Mouse (Mus musculus) liver (tissue): Measurements from ENCODE around the gene Eif3l.
"Not testable (repeated sequence)": the region's sequence is repeated elsewhere in the genome, so short reads cannot be mapped to it uniquely, and the experiment has no call there.

Experiments
- DNase-seq: peaks from one replicate; pipeline ENCODE4 v3.0.0-alpha.2; 2020; ENCODE audit warnings: mixed read lengths

The Eif3l gene

DNA sequence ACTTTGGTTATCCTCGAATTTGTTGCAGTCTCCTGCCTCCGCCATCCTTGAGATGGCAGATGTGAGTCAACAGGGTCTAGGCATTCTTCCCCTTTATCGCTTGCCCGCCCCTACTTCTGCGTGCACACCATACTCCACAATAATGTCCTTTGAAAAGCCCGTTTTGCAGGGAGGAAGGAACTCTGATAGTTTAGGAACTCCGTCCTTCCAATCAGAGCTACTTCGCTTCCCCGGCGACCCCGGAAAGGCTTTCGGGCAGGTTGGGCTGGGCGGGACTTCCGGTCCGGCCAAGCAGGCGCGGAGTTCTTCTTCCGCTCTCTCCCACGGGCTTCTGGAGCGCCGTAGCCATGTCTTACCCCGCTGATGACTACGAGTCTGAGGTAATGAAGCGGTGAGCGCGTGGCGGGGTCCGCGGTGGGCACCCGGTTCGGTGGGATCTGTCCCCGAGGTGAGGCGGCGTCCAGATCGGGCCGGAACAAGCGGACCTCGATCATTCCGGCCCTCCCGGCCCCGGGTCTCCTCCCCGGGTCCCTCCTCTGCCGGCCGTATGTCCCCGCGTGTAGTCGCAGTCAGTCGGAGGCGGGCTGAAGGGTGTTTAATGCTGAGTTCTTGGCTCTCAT, at the start of gene Eif3l:
Eif3l (plus strand) TSS at position 267 of the 620 bp plus-strand sequence.
- peak; percentile 91 for DNase-seq

DNA sequence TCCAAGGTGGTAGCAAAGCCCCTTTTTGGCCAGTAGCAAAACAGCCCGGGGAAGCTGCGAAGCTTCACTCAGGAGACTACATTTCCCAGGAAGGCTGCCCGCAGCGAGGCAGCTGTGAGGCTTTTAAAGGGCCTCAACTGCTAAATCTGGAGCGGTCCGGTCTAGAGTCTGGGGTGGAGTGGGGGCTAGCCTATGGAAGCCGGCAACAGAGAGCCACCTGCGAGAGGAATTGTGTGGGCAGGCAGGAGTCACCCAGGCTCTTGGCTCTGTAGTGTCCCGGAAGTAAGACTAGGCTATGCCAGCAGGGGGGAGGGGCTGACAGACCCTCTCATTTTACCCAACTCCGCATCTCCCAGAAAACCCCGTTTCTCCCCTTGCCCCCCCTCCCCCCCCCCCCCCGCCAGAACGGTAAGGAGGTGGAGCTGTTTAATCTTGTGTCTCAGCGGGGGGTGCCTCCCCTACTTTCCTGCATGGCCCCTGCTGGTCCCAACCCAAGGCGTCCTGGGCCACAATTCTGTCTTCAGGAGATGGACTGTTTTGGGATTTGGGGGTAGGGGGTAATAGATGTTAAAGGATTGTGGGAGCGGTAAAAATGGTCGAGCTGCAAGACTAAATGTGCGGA, 49.2 kb upstream of the Eif3l start:
- no peak for DNase-seq

DNA sequence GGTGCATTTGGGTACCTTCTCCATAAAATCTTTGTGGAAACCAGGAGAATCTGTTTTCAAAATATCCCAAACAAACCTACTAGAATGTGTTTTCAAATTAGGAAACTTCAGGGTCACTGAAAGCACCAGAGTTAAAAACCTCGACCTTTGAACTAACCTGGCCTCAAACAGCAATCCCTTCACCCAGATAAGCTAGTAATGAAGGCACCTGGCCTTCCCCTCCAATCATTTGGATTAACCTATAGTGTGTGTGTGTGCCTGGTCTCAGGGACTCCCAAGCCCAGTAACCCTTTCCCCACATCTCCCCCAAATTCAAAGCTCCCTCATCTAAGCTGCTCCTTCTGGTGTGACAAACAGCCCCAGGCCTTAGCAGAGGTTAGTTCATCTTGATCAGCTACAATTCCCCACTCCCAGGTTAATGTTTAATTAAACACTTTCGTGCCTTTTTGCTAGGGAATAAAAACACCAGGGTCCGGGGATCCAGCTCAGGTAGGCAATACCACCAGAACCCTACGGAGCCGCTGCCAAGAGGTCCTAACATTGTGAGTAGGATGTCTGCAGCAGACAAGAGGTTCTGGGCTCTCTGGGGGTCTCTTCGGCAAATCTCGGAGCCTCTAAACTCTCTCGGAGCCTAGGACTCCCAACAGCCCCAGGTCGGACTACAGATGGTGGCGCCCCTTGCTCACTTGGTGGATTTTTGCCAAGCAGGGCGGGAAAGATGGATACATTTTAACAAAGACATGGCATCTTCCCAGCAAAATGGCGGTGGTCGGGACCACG, 48.3 kb upstream of the Eif3l start:
- no peak for DNase-seq

DNA sequence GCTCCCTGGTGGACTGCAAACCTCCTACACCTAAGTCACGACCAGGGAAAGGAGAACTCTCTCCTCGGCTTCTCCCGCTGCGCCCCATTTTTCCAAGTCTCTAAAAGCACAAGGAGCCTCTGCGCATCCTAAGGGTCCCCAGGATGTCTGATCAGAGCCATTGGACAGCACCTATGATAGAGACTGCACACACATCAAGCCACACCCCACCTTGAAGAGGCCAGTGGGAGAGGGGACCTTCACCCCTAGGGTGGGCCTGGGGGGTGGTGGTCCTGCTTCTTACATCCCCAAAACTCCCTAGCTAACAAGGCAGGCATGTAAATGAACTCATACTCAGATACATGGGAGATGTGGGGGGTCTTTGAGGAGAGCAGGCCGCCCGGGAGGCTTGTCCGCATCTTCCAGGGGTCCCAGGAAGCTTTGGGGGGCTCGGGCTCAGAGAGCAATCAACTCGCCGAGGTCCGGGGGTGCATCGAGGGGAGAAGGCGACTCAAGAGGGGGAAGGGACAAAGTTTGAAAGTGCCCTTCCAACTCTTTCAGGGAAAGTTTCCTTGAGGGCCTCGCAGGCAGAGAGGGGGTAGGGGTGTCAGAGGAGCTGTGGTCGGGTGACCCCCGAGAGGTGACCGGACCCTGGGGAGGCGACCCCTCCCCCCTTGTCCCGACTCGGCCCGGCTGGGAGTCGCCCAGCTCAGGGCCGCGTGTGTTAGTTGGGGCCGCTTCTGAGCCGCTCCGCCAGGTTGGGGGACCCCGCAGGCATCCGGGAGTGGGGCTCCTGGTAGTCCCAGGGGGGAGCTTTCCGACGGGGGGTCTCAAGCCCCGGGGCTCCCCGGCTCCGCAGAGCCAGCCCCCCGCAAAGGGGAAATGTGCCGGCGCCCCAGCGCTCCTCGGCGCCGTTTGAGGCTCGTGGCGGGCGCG, 47.4 kb upstream of the Eif3l start:
- DNase-seq = peak; percentile 28

DNA sequence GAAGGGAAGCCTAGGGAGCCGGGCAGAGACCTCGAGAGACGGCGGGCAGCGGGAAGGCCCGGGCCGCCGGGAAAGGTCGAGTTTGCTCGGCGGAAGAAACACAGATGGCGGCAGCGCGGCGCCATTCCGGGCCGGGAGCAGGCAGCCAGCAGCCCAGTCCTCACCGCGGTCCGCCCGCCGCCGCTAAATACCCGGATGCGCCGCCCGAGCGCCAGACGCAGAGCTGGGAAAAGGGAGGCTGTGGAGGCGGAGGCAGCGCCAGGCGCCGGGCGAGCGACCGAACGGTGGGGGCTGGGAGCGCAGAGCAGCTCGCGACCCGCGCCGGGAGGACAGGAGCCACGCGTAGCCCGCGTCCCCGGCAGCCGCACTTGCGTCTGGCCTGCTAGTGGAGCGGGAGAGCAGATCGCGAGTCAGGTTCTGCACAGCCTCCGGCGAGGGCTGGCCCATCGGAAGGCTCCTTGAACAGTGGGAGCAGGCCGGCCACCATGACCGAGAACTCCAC, 46.7 kb upstream of the Eif3l start, which contains the start of gene H1f0:
H1f0 (plus strand) TSS at position 214 of the 502 bp plus-strand sequence.
- peak; percentile 85 for DNase-seq

DNA sequence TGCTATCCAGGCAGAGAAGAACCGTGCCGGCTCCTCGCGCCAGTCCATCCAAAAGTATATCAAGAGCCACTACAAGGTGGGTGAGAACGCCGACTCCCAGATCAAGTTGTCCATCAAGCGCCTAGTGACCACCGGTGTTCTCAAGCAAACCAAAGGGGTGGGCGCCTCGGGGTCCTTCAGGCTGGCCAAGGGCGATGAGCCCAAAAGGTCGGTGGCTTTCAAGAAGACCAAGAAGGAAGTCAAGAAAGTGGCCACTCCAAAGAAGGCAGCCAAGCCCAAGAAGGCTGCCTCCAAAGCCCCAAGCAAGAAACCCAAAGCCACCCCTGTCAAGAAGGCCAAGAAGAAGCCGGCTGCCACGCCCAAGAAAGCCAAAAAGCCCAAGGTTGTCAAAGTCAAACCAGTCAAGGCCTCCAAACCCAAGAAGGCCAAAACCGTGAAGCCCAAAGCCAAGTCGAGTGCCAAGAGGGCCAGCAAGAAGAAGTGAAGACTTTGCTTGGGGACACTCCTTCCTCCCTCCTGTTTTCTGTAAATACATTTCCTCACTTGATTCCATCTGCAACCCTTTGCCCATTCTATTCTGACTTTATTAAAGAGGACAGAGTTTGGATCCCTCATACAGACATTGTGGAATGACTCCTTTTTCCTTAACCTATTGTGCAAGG, 46.0 kb upstream of the Eif3l start:
- no peak for DNase-seq

DNA sequence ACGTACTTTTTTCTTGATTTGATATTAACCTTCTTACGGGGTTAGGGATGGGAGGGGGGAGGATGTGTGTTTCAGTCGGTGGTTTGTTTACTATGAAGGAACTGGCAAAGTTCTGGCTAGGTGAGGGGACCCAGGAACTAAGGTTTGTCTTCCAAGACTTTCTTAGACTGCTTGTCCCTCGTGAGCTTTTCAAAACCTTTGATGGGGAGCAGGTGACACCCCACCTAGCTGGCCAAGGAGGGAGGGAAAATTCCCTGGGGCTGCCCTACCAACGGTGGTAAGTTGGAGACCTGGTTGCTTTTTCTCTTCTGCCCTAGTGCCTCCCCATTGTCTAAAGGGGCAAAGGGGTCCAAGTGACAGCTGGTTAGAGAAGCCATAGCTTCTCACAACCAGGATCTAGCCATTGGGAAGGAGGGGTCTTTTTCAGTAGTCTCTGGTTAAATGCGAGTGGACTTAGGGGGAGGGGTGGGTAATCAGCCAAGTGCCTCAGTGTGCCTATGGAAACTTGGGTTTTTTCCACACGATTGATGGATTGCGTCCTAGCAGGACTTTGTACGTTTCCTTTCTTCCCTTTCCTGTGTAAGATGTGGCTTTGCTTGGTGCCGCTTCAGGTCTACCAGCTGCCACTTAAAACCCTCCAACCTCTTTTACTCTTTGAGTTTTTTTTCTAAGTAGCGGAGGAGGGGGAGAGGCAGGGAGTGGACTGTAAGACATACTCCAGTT, 45.3 kb upstream of the Eif3l start:
- no peak for DNase-seq

DNA sequence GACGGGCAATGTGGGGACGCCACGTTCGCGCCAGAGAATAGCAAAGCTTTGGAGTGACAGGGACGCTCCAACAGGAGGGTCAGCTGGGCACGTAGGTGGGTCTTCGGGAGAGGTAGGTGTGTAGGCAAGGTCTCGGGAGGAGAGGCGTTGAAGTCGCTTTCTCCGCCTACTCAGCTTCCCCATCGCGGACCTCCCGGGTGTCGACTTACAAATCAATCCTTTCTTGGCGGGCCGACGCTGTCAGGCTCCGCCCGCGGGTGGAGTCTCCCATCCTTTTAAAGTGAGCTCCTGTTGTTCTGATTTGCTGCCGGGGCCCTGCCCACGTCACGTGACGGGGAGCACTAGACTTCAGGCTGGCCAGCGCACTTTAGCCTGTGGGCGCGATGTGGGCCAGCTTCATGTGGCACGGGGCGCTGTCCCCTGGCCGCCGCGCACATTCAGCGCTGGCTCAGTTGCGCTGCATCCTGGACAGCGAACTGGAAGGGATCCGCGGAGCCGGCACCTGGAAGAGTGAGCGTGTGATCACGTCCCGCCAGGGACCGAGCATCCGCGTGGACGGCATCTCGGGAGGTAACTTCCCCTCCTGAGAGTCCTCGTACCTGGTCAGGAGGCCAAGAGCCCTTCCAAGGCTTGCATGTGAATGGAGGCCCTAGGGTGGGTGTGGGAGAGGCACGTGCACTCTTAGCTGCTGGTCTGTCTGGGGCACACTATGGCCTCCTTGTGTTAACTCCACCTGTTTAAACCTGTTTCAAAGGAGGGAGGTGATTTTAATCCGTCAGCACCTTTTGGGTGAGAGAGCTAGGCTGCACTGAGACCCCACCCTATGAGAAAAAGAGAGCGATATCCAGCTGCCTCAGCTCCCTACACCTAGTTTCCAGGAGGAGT, 44.2 kb upstream of the Eif3l start:
- peak; percentile 88 for DNase-seq

DNA sequence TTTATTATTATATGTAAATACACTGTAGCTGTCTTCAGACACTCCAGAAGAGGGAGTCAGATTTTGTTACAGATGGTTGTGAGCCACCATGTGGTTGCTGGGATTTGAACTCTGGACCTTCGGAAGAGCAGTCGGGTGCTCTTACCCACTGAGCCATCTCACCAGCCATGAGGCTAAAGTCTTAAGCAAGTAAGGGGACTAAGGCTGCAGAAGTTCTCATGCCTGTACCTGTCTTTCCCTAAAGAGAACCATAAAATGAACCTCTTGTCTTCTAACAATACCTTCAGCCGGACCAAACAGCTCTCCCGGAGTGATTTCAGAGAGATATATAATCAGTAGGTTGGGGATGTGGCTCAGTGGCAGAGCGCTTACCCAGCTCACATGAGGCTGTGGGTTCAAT, 43.1 kb upstream of the Eif3l start:
- not testable (repeated sequence) for DNase-seq

DNA sequence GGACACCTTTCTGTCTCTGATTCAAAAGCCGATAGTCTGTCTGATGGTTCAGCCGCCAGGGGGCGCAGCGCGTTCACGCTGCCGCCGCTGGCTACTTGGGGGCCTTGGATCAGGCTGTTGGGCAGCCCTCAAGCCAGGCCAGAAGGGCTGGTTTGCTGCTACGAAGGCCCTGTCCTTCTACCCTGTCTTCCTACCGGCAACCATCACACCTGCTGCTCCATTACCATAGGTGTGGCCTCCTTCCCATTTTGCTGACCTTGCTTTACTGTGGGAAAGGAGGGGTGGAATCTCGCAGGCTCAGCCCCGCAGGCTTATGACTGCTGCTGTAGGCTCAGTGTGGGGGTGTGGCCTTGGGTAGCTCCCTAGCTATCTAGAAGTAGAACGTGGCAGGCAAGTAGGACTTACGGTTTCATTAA, 37.1 kb upstream of the Eif3l start:
- DNase-seq = peak; percentile 84

DNA sequence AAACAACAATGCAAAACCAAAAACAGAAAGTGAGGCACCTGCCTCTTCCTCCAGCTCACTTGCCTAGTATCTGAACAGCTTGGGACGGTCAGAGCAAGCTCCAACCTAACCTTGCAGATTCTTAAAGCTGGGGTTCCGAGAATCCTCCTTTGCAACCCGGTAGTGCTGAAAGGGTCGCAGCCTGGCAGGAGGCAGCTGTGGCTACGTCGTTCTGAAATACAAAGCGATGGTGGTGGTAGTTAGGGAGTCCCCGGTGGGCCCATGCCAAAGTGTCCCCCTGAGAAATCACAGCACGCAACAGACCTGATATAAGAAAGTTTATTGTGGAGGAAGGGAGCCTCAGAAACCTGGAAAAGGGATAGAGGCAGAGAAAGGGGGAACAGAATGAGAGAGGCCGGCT, 36.6 kb upstream of the Eif3l start:
- no peak for DNase-seq

DNA sequence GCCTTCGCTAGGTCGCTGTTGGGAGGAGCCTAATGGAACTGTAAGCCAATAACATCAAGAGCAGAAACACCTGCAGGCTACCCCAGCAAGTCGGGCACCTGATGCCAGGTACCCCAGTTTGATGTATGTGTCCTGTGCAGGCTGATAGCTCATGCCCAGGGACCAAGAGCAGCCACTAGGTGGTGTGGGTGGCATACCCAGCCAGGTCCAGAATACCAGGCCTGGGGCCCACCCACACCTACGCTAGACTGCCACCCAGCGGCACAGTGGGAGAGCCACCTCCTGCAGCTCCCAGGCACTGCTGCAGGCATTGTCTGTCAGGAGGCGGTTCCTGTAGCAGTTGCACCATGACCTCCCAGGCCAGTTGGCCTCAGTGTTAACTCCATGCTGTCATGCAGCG, 36.1 kb upstream of the Eif3l start:
- peak; percentile 90 for DNase-seq

DNA sequence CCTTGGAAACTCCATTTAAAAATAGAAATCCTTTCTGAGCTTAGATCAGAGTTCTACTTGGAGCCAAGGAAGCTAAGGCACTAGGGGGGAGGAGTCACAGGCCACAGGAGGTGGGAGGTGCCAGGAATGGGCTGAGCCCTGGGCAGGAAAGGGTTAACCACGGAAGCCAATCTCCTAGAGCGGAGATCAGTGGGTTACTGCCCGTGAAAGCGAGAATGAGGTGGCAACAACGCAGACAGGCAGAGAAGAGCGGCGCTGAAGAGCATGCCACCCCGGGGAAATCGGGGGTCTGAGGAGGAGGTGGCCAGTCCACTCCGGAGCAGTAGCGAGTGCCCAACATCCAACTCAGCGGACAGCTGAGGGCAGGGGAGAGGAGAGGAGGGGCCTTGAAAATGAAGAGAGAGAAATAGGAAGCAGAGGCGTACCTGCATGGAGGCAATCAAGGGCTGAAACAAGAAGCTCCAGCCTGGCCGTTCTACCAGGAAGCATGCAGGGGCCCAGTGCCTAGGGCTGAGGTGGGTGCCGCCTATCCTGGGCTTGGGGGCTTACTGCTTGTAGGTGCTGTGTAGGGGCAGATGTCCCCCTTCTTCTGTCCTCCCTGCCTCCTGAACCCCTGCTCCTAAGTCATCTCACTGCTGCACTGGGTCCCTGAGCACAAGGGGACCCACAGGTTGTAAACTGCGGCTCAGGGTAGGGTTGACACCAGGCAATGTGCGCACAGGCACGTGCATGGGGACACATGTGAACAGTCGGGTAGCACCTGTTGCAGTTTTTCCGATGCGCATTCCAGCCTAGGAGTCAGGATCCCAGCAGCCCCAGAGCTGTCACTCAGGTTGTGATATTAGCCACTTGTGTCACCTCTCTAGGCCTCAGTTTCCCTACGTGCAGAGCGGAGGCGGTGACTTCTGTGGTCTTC, 34.2 kb upstream of the Eif3l start:
- peak; percentile 51 for DNase-seq

DNA sequence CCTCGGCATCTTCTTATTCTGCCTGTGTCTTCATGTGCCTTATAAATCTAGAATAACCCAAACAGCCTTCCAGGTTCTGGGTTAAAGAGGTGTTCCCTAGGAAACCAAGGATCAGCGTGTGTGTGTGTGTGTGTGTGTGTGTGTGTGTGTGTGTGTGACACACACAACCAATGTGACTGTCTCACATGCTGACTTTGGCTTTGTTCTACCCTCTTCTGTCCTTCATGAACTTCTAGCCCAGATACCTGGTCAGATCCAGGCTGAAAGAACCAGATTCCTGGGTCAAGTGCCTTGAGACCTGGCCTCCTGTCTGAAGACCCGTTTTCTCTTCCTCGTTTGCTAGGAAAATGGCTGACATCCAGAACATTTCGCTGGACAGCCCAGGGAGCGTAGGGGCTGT, 33.4 kb upstream of the Eif3l start, which contains the start of gene Galr3:
Galr3 (plus strand) TSS at position 301 of the 400 bp plus-strand sequence.
- no peak for DNase-seq

DNA sequence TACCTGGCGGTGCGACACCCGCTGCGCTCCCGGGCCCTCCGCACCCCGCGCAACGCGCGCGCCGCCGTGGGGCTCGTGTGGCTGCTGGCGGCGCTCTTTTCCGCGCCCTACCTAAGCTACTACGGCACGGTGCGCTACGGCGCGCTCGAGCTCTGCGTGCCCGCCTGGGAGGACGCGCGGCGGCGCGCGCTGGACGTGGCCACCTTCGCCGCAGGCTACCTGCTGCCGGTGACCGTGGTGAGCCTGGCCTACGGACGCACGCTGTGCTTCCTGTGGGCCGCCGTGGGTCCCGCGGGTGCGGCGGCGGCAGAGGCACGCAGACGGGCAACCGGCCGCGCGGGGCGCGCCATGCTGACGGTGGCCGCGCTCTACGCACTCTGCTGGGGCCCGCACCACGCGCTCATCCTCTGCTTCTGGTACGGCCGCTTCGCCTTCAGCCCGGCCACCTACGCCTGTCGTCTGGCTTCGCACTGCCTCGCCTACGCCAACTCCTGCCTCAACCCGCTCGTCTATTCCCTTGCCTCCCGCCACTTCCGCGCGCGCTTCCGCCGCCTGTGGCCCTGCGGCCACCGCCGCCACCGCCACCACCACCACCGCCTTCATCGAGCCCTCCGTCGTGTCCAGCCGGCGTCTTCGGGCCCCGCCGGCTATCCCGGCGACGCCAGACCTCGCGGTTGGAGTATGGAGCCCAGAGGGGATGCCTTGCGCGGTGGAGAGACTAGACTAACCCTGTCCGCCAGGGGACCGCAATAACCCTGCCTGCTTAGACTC, 32.1 kb upstream of the Eif3l start:
- no peak for DNase-seq

DNA sequence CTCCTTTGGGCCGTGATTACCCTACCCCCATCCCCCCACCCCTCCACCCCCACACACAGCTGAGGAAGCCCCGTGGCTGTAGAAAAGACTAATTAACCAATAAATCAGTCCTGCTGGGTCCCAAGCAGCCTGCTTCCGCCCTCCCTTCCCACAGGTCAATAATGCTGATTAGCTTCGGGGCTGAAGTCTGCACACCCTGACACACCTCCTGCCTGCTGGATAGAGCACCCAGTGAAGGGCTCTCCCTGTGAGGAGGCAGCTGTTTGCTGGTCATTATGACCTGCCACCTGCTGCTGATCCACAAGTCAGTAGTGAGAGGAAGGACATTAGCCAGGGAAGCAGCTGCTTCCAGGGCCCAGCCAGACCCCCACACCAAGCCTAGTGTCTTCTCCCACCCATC, 30.1 kb upstream of the Eif3l start:
- peak; percentile 29 for DNase-seq

DNA sequence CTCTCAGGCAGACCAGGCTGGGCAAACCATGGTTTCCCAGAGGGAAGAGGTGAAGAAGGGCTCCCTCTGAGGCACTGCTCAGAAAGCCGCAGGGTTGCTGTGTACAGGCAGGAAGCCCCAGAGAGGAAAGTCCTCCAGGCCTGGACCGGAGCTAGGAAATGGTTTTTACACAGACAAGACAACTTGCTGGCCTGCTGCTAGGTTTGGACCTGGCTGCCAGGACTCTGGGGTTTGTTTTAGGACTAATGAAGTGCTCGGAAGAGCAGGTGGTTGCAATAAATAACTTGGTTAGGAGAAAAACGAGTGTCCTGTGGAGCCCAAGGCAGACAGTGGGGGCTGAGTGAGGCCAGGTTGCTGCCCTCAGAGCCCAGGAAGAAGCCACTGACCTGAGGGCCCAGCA, 26.8 kb upstream of the Eif3l start:
- no peak for DNase-seq

DNA sequence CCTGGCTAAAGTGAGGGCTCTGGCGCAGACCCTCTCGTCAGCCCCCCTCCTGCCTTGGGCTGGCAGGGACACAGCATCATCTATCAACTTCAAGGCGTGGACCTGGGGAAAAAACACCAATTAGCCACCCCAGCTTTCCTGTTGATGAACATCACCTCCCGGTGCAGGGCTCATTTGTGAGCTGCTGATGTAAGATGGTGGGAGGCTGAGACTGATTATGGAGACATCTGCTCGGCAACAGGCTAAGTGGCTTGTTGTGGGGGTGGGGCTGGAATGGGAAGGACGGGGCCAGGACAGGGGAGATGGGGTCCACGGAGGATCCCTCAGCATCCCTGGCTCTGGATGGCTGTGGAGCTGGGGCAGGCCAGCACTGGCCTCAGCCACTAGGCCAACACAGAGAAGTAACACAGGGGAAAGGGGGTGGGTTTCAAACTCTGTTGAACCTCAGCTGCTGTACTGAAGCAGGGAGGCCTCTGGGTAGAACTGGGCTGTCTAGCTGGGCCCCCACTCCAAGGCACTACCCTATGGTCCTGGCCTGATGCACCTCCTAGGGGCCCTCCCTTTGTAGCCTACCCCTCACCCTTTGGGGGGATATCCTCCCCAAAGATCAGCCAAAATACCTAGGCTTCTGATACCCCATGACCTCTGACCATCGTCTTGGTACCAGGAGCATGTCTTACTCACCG, 24.7 kb upstream of the Eif3l start:
- DNase-seq = no peak
